Mouse (Mus musculus): ENCODE measurements around the gene Samsn1. TPM values are rescaled to one million over a fixed set of nuclear protein-coding genes. Genes with fewer than 3 reads are reported as not detected.
"Not testable (repeated sequence)": the region's sequence is repeated elsewhere in the genome, so short reads cannot be mapped to it uniquely, and the experiment has no call there.

Samsn1 gene
- total RNA-seq, 4 experiments from 2014 or later = 0.41 to 1.3 (median 0.95) TPM

DNA sequence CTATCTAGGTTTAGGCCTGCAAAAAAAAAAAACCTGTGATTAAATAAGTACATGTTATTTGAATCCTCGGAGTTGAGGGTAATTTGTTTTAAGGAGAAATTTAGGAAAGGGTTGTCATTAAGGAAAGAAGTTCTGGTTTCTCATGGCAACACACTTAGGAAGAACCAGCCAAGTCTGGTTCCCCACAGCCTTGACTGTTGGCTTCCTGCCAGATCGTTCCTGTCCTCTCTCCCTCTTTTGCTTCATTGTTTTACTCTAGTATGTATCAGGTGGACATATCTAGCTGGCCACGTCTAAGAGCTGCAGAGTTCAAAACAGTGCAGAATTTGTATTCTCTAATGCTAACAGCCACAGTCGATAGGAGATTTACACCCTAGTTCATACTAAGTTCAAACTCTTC is 146.2 kb downstream of the Samsn1 start:
- DNase-seq = no peak

DNA sequence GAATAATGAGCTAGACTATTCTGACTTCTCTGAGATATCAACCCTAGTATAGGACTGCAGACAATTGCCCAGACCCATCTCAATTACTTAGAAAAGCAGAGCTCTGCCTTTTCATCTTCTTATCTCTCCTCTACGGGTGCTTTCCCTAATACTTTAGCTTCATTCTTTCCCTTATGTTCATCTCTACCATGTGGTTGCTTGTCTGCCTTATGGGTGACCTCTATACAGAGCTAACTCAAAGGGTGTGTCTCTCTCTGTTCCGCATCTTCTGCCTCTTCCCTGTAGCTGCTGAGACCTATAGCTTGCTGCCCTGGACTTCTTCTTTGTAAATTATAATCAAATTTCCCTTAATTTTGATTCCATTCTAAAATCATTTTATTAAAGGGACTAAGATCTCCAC is 147.6 kb downstream of the Samsn1 start:
- DNase-seq = no peak

- no peak for DNase-seq
These were observed 149.8 kb downstream of the Samsn1 start for GRCm38 (mm10) chr16:75872241-75872640.

- DNase-seq = no peak
These were observed 154.7 kb downstream of the Samsn1 start for GRCm38 (mm10) chr16:75867400-75867799.

- no peak for DNase-seq
These were observed 156.6 kb downstream of the Samsn1 start for GRCm38 (mm10) chr16:75865505-75865904.

- DNase-seq = no peak
These were observed 157.4 kb downstream of the Samsn1 start for GRCm38 (mm10) chr16:75864673-75865072.

DNA sequence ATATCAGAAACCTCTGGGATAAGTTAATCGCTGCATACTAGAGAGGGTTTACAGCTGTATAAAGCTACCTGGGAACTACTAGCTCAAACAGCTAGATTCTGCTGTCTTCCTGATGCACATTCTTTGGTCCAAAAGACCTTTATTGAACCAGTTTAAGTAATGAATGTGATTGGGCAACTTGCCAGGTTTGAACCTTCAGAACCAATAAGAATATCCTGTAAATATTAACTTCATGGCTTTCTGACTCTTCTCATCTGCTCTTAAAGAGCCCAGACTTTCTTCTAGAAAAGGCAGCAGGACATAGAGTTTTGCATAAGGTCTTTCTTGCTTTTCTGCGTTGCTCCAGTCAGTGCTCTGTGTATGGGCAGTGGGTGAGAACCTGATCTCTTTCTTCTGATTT is 165.7 kb downstream of the Samsn1 start:
- no peak for DNase-seq

GRCm38 (mm10) chr16:75855402-75855801 is 166.7 kb downstream of the Samsn1 start:
- DNase-seq = no peak

DNA sequence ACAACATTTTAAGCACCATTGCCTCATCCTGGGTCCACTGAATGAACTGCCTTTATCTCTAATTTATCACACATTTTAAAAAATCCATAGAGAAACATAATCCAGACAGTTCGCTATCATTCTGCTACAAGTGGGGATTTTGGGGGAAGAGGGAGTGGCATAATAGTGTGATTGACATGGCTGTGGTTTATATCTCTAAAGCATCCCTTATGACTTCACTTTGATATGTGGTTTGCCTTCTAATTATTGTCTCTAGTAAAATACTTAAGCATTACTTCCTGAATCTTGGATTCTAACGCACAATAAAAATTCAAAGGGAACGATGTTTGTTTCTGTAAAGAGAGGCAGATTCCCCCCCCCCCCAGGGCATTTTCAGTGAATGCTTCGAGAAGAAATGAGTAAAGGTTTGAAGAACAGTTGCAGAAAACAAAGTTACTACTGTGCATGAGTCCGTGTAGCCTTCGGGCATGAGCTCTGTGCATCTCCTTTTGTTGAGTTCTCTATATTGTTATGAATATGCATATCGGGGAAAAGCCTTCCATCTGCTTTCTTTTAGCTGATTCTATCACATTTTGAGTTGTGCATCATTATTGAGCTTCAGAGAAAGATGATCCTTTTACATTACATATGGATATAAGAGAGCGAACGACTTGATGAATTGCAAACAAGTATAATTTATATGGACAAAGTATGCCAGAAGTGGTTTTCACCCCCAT is 168.4 kb downstream of the Samsn1 start:
- DNase-seq = no peak

DNA sequence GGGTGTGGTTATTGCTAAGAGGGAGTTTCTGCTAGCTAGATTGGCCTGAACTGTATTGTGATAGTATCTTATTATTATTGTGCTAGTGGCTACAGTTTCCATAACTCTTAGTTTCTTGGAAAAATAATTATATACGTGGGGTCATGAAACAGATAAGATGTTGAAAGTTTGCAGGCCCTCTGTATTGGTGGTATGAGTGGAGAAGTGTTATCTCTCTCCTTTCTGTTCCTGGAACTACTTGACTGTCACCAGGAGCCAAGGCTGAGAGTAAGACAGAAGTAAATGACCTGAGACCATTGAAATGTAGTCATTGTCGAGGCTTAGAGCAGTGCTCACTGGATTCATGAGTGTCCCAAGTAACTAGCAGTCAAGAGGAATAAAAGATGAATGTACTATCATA is 169.6 kb downstream of the Samsn1 start:
- DNase-seq = no peak

DNA sequence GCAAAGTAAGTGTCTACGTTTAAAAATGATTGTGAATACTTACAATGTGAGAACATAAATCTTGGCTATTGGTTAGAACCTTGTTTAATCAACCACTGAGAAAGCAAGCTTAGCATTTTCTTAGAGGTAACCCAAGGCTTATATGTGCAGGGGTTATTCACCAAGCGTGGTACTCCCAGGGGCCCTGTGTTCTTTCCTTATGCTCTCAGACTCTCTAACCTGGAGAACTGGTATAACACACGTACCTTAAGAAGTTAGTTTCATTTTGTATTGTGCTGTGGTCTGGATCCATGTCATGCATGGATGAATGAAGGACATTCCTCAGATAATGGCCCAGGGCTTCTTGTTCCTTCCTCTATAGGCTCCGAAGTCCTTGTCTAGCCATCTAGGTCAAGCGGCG is 173.0 kb downstream of the Samsn1 start:
- DNase-seq = no peak

- no peak for DNase-seq
These were observed 178.4 kb downstream of the Samsn1 start for GRCm38 (mm10) chr16:75843653-75844062.

- no peak for DNase-seq
These were observed 179.1 kb downstream of the Samsn1 start for GRCm38 (mm10) chr16:75843031-75843430.

GRCm38 (mm10) chr16:75842569-75842968 is 179.5 kb downstream of the Samsn1 start:
- no peak for DNase-seq

- DNase-seq = no peak
These were observed 184.2 kb downstream of the Samsn1 start for GRCm38 (mm10) chr16:75837728-75838451.

DNA sequence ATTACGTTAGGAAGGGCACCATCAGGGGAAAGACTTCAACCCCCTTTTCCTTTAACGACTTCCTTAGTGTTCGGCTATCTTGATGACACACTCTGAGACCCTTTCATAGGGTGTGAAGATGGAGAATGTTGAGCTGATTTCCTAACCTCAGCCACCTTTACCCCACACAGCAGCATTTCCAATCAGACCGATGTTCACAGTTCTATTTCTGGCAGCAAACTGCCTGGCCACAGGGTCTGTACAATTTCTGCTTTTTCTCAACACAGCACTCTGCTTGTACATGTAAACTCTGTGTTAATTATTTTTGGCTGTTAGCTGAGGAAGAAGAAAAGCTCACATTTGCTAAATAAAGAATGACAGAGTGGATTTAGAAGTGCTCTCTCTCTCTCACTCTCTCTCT is 190.7 kb downstream of the Samsn1 start:
- DNase-seq = no peak

DNA sequence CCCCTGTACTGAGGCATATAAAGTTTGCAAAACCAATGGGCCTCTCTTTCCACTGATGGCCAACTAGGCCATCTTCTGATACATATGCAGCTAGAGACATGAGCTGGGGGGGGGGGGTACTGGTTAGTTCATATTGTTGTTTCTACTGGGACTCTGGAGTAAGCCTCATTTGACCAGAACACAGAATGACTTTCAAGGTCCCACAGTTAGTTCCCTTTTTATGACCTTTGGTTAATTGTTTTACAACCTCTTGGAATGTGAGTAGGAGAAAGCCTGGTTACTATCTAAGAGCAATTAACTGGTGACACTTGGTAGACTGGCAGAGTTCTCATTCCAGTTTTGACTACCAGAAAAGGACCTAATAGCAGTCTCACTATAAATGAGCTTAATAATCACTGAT is 195.1 kb downstream of the Samsn1 start:
- DNase-seq = not testable (repeated sequence)

DNA sequence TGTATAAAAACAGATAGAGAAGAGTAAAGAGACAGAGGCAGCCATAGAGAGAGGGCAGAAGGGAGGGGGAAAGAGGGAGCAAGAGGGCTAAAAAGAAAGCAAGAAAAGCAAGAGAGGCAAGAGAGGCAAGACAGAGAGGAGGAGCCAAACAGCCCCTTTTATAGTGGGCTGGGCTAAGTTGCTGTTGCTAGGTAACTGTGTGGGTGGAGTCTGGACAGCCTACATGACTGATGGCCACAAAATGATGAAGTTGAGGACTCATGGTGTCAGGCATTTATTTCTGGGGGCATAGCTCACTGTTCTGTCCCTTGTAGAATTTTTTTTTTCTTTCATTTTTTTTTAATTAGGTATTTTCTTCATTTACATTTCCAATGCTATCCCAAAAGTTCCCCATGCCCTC is 195.6 kb downstream of the Samsn1 start:
- DNase-seq = no peak

DNA sequence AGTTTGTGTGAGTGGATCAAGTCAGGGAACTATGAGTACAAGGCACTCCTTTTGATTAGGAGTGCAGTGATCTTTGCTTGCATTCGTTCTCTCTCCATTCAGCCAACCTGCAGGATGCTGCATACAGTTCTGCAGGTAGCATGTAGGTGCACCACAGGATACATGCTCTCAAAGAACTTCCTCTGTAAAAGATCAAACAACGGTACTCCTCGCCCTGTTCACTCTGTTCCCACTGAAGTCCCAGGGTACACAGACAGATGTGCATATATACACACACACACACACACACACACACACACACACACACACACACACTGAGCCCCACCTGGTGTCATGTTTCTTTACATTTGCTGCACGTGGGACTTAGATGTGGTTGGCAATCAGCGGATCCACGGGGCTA is 198.9 kb downstream of the Samsn1 start:
- no peak for DNase-seq

DNA sequence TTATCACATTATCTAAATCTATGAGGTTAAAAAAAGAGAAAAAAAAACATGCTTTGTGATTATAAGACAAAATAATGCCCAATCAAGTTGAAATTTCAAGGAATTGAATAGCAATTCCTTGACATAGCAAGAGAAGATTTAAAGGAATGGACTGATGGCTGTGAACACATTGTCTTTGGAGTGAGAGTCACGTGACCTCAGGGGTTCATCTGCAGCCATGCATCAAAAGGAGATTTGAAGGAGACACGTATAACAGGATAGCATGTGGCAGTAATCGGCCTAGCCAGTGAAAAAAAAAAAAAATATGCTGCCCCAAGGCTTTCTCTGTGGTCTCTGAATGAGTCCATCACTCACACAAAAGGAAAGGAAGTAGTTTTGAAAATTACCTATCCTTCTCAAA is 201.1 kb downstream of the Samsn1 start:
- DNase-seq = no peak

Data from adrenal gland, adult 8-10 months (tissue).